Mouse (Mus musculus) left cerebral cortex, adult 11 months (tissue): ENCODE results near the gene Slc15a2.

Experiments used
- DNase-seq: peaks from one replicate; pipeline ENCODE4 v3.0.0; 2022; ENCODE audit warnings: low spot score

Slc15a2 gene

DNA sequence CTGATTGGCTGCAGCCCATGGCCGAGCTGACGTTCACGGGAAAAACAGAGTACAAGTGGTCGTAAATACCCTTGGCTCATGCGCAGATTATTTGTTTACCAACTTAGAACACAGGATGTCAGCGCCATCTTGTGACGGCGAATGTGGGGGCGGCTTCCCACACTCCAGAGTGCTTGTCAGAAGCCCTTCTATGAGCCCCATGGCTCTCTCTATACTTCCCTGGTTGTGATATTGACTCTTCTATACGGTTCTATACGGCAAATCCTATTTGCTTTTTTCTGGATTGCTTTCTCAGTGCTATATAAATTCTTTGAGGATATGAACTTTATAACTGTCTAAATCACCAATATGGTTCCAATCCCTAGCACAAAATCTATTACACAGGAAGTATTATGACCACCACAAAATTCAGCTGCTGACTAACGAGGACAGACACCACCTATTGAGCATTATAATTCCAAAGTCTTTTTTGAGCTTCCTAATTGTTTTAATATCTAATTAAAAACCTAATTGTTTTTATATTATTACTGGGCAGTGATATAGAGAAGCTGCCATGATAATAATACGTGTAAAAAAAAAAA lies 14.5 kb downstream of the Slc15a2 start:
- no peak for DNase-seq

DNA sequence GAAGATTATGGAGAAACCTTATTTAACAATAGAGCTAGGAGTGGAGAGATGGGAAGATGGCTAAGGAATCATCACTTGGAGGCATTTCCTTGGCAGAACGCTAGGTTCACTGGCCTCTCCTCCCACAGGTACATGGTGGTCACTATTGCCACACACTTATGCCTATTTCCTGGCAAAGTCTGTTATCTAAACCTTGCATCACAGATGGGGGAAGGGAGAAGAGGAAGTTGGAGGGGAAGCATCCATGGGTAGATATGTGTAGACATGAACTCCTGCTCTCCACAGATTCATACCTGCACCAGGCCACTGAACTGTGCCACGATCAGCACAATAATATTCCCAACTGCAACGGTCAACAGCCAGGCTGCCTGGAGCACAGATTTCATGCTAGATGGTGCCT lies 32.8 kb downstream of the Slc15a2 start:
- DNase-seq = no peak

DNA sequence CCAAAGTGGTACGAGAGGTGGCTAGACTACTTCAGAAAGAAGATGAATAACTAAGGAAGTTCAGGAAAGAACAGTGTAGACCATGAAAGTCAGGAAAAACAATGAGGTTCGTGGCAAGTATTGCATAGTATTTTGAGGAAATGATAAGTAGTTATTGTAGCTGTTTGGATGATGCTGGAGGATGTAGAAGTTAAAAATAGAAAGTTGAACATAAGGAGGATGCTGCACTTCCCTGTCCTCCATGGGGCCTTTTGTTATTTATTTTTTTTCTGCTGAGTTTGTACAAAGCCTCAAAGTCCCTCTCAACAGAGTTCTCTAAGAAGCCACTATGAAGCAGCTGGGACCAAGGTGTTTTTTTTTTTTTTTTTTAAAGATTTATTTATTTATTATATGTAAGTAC lies 37.0 kb downstream of the Slc15a2 start:
- no peak for DNase-seq

DNA sequence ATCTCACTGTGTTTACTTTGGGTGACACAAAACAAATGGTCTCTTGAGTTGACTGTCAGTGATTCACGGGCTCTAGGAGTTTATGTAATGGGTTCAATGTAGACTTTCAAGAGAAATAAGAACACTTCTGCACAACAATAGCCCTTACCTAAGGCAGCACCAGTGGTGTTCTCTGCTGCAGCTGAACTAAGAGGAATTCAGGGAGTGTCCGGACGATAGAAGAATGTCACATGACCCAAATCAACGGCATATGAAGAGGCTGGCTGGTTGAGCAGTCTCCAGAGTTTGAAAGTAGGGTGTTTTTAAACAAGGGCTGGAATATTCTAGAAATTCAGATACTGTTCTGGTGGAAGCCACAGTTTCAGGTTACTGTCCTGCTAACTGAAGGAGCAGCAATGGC lies 37.7 kb downstream of the Slc15a2 start:
- DNase-seq = no peak

- no peak for DNase-seq
Measured at GRCm38 (mm10) chr16:36743580-36743979, 41.2 kb downstream of the Slc15a2 start.

GRCm38 (mm10) chr16:36739404-36739930 lies 45.3 kb downstream of the Slc15a2 start:
- DNase-seq = no peak

DNA sequence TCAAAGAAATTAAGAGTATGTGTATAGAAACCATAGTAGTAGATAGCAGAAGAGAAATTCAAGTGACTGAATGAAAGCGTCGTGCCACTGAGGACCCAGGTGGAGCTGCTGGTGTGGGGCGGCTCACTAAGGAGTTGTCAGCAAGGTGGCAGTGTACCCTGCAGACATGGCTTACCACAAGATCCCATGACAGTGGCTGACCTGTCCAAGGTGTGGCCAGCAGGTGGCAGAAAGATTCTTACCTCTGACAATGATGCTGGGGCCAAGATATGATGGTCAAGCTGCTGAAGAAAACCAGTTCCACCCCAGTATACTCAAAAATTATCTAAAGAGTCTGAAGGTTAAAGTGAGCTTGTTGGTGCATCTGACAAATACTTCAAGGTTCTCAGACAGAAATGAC lies 49.3 kb downstream of the Slc15a2 start:
- no peak for DNase-seq

DNA sequence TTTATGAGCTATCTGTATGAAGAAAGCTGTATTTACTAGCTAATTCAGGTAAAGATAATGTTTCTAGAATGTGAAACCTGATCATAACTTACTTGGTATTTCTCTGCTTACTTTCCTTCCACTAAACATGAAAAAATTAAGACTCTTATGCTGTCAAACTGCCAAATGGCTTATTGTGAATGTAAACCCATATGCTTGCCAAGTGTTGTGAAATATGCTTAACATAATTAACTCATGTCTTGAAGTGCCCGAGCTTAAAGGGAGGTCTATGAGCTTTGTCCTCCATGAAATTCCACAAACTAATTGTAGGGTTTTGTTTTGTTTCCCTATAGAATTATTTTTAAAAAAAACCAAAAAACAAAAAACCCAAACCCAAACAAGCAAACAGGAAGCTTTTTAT lies 50.9 kb downstream of the Slc15a2 start:
- no peak for DNase-seq

- no peak for DNase-seq
Measured at GRCm38 (mm10) chr16:36732572-36732971, 52.2 kb downstream of the Slc15a2 start.

DNA sequence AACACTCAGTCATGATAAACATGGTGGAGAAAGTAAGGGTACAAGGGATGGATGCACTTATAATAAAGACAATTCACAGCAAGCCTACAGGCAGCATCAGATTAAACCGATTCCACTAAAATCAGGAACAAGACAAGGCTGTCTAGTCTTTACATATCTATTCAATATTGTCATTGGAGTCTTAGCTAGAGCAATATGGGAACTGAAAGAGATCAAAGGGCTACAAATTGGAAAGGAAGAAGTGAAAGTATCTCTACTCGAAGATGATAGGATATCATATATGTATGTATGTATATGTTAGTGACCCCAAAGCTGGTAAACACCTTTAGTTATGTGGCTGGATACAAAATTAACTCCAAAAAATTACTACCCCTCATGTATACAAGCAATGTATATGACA lies 55.8 kb downstream of the Slc15a2 start:
- DNase-seq = no peak

- DNase-seq = no peak
Measured at GRCm38 (mm10) chr16:36723880-36724443, 60.8 kb downstream of the Slc15a2 start.

GRCm38 (mm10) chr16:36722739-36723138 lies 62.0 kb downstream of the Slc15a2 start:
- no peak for DNase-seq

GRCm38 (mm10) chr16:36720194-36721055 lies 64.3 kb downstream of the Slc15a2 start:
- DNase-seq = no peak

- no peak for DNase-seq
Measured at GRCm38 (mm10) chr16:36718637-36719036, 66.1 kb downstream of the Slc15a2 start.

DNA sequence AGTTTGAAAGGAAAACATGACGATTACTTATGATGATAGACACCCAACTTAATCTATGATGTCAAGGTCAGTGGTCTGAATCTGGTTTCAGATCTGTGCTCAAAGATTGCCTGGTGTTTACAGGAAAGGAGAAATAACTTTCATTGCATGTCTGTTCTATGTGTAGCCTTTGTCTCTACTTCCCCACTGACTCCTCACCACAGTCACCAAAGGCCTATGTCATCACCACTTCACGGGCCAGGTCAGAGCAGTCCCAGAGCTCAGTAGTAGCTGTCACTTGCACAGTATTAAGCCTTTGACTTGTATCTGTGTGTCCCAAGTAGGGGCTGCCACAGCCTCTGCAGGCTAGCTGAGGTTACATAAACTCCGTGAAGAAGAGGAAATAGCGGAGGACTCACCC lies 67.3 kb downstream of the Slc15a2 start:
- no peak for DNase-seq

- no peak for DNase-seq
Measured at GRCm38 (mm10) chr16:36711760-36712159, 73.0 kb downstream of the Slc15a2 start.

DNA sequence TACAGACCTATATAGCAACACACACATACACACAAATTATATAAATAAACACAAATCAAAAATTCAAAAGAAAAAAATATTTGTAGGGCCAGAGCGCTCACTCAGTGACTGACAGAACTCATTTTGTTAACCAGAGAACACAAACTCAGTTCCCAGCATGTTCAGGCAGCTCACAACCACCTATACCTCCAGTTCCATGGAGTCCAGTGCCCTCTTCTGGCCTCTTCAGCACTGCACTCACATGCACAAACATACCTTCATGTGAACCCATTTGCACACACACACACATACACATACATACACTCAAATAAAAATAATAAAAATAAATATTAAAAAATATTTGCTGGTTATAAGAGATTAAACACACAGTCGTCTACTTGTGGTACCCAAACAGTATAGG lies 74.0 kb downstream of the Slc15a2 start:
- no peak for DNase-seq

- DNase-seq = no peak
Measured at GRCm38 (mm10) chr16:36709405-36709804, 75.4 kb downstream of the Slc15a2 start.

GRCm38 (mm10) chr16:36708751-36709150 lies 76.0 kb downstream of the Slc15a2 start:
- no peak for DNase-seq

DNA sequence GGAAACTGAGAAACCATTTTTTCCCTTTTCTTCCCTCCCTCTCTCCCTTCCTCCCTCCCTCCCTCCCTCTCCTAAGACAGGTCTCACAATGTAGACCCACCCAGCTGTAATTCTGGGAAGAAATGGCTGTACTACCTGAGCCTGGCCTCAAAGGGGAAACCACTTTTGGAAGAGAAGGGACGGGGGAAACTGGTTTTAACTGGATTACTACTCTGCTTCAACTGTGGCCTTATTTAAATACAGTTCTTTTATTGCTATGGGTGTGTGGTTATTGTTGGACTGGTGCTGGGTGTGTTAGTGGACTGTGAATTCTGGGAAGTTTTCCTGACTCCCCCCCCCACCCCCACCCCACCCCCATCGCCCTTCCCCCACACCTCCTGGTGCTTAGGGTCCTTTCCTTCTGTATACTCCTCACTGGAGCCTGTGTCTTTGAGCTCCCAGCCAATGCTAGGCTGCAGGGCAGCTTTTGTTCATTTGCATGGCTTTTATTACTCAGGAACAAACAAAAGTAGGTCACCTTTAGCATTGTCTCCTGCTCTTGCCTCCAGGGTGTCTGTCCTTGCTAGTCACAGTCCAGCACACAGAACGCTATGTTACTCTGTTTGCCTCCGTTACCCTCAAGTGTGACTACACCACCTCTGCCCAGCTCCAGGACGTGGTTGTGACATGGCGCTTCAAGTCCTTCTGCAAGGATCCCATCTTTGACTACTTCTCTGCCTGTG lies 76.9 kb downstream of the Slc15a2 start:
- no peak for DNase-seq

GRCm38 (mm10) chr16:36700484-36700883 lies 84.3 kb downstream of the Slc15a2 start:
- no peak for DNase-seq
